Mouse (Mus musculus): Measurements from ENCODE around the gene Gpx5.

The Gpx5 gene

DNA sequence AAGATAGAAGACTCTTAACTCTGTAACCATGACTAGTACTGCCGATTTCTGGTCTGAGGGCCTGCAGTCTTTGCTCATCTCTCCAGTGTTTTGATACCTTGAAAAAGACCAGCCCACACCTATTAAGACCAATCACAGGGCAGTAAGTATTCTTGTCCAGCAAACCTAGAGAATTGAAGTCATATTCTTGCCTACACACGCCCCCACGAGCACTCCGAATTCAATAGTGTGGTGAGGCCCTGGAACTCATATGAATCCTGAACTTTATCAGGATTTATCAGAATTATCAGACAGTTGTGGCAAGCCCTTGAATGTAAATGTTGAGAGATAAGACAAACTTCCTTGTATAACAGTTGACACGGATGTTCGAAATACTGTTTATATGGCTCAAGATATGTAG is at the start of gene Gpx5:
Gene Gpx5 (minus strand): TSS at position 101 of the 400 bp plus-strand sequence.
- DNase-seq (ENCODE audit: low spot score), result no peak

DNA sequence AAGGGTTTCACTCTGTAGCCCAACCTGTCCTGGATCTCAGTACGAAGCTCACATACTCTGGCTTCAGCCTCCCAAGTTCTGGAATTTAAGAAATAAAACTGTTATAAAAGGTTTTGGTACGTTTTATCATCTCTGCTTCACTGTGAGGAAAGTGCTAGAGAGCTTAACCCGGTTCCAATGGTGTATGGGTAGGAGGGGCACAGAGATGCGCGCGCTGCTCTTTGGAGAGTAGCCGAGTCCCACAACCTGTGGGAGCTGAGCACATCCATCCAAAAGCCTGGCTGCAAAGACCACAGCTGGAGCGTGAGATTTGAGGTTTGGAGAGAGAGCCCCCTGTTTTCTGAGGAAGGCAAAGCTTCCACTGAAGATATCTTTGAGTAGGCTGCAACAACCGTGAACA is 34.9 kb upstream of the Gpx5 start:
- DNase-seq (ENCODE audit: low spot score), result no peak

DNA sequence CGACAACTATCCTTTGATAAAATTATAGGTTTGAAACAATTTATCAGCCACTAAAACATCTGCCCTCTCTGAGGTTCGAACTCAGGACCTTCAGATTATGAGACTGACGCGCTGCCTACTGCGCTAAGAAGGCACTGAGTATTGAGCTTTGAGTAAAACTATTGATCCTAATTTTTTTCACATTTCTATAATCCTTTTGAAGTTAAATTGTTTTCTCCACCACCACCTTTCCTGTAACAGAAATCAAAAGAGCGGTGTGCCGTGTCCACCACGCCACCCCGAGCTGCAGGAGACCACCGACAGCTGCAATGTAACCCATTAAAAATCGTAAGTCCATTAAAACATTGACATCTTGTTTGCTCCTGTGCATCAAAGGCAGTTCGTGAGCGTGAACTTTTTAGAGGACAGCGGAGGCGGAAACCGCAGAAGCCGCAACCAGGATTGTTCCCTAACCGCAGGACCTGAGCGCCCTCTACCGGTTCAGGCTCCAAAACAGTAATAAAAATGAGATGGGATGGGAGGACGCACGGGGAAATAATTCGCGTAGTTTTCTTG is 34.2 kb upstream of the Gpx5 start:
- DNase-seq (ENCODE audit: low spot score), result peak; percentile 57

DNA sequence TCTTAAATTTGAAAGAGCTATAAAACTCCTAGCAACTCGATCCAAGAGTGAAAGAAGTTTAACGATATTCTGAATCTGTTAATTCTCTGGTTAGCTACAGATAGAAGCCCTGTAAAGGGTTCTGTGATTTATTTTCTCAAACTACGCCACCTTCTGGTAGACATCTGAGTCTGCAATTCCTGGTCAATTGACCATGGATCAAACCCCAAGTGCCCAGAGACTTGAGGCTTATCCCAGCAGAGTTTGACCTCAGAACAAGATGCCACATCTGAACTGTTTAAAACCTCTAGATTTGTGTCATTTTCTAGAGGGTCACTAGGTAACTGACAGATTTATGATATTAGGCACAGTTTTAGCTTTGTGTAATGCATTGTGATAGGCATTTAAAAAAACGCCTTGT is 33.7 kb upstream of the Gpx5 start:
- DNase-seq (ENCODE audit: low spot score), result no peak

DNA sequence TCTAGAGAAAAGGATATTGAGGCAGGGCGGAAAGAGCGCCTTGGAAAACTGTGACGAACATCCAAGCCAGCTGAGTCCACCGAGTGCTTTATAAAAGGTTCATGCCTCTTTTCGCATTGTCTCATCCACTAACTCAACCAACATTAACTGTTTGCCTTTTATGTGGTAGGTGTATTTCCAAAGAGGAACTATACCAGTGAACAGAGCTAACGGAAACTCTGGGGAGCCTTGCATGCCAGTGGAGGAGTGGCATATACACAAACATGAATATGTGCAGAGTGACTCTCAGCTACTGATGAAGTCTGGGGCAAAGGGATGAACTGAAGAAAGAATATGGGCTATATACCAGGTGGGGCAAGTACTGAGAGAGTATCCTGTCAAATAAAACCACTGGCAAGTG is 30.9 kb upstream of the Gpx5 start:
- no peak for DNase-seq (ENCODE audit: low spot score)

DNA sequence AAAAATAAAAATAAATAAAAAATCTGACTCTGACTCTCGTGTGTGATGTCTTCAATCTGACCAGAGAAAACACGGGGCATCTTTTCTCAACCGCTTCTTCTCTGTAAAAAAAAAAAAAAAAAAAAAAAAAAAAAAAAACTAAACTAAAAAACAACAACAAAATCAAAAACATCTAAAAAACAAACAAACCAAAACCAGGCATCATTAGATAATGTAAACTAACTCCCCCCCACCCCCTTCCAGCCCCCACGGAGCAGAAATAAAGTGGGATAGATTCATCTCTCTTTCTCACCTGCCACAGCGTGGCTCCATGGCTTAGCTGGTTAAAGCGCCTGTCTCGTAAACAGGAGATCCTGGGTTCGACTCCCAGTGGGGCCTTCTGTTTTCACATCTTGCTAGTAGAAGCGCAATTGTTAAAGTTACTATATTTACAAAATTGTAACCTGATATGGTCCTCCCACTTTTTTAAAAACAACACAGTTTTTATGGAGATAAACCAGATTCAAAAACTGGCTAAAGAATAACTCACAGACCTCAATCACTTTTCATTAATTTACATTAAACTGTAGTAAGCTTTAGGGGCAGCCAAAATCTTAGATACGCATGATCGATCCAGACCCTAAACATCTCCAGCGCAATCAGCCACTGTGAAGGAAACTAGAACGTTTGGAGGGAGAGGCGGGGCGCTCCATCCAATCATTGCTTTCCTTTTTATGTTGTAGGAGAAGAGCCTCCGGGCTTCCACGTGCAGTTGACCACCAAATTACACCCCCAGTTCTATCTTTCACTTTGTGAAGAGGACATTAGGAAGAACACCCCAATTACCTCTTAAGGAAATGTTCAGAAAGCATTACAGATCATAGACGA is 30.2 kb upstream of the Gpx5 start:
- DNase-seq (ENCODE audit: low spot score), result peak; percentile 19

DNA sequence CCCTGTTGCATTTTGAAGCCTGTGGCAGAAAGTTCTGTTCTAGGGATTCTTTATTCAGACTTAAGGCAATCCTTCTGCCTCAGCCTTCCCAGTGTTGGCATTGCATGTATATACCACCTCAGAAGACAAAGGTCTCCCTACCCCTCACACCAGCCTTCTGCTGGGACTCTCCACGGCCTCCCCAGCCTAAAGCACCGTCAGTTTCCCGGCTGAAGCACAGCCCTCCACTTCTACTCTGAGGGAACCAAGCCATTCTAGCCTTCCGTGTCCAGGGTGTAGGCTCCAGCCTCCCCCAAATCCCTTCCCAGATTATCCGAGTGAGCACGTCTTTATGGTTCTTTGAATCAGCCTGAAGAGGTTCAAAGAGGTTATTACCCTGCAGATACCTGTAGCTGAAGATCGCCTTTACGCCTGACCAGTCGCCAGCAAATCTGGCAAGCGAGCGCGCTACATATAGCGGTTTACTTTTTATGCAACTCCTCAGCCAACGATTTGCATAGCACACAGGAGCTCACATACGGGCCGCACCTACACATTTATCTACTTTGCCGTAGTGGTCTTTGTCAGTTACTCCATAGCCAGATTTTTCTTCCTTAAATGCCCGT is 29.5 kb upstream of the Gpx5 start:
- no peak for DNase-seq (ENCODE audit: low spot score)

DNA sequence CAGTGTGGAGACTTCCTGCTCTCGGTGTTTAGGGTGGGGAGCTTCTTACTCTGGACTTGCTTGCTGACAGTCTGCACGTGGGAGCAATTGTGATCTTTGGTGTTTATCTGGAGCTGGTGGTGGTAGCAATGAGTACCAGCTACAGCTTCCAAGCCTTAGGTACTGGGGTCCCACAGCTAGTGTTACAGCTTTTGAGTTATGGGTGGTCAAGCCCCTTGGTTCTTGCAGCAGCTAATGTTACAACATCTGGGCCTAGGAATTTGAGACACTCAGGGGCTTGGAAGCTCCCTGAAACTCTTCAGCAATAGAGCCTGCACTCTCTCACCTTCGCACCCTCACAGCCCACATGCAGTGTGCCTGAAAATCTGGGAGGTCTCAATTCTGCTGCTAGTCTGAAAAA is 27.7 kb upstream of the Gpx5 start:
- DNase-seq (ENCODE audit: low spot score), result no peak

DNA sequence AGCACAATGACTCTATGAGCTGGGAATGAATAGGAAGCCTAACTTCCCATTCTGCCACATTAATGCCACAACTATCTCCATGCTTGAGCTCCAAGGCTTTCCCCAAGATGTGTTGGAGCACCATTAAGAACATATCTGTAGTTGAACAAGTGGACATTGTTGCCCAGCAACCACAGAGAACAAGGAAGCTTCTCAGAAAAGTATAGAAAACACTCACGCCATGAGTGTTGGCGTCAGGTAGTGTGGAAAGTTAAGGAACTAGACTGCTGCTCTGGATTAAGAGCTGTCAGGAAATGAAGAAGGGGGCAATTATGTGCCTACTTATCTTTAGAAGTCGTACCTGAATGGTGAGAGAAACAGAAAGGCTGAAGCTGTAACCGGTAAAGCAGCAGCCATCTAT is 21.4 kb upstream of the Gpx5 start:
- DNase-seq (ENCODE audit: low spot score), result no peak

DNA sequence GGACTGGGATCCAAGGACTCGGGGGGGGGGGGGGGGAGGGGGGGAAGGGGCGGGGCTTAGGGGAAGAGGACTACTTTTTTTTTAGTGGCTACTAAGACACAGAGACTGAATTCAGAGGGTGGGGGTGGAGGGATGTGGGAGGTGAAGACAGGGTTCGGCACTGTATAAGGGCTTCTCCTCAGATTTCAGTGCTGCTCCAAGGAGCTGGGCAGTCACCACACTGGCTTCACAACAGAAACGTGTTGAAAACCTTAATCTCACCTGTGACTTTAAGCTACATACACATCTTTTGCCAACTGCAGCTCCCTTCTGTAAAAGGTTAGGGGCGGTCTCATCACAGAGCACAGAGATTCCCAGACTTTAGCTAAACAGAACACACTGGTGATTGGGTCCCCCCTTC is 20.3 kb upstream of the Gpx5 start:
- DNase-seq (ENCODE audit: low spot score), result no peak

DNA sequence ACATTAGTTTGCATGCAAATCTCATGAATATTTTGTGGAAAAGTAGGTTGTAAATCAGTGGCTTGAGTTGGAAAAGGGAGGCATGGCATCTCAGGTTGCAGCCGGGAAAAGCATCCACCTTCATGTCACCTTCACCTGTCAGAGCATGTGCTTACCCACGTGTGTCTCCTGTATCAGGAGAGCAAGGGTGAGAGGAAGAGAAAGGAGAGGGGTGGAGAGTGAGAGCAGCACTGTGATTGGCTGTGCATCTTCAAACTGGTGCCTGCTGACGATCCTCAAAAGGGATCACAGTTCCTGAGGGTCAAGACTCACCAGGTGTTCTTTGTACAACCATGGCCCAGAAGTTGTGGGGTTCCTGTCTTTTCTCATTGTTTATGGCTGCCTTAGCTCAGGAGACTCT is 19.4 kb upstream of the Gpx5 start, which contains the start of gene Gpx6:
Gene Gpx6 (plus strand): TSS at position 200 of the 400 bp plus-strand sequence.
- DNase-seq (ENCODE audit: low spot score), result no peak

DNA sequence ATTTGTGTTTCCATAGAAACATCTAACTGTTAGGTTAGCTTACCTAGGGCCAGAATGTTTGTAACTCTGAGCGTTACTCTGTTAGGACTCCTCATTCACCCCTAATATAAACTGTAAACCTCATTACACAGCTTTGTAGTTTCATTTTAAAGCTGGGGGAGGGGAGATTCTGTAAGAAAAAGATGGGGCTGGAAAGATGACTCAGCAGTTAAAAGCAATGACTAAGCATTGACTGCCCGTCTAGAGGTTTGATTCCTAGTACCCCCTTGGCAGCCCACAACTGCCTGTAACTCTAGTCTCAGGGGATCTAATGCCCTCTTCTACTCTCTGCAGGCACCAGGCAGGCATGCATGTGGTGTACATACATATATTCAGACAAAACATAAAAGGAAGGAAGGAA is 17.3 kb upstream of the Gpx5 start:
- DNase-seq (ENCODE audit: low spot score), result no peak

DNA sequence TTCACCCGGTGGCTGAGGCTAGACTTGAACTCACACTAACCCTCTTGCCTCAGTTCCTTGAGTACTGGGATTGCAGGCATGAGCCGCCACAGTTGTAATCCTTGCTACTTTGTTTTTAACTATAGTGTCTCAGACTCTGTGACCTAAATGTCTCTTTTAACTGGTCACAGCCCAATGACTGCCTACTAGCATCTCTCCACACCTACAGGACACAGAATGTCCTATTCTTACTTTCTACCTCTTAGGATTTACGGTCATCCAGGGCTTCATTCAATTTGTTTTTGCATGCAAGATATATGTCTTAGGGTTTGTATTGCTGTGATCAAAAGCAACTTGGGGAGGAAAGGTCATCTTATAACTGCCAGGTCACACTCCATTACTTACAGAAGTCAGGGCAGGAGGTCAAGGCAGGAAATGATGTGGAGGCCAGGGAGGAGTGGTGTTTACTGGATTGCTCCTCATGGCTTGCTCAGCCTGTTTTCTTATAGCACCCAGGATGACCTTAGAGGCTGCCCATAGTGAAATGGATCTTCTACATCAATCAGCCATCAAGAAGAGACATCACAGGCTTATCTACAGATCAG is 12.0 kb upstream of the Gpx5 start:
- DNase-seq (ENCODE audit: low spot score), result no peak

DNA sequence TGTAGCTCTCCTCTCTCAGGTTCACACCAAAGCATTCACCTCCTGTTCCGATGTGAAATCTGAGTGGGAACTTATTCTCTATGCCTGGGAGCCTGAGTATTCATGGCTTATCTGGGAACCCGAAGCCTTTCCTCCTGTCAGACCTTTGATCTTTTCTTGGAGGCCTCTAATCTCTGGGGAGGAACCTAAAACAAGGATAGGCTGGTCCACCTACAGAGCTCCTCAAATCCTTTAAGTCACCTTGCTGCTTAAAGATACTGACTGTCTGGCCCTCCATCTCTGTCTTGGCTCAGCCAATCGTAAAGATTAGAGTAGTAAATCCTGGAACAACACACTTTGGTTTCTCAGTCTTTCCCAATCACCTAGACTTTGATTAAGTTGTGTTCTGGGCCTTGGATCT is 6.0 kb upstream of the Gpx5 start:
- DNase-seq (ENCODE audit: low spot score), result no peak

DNA sequence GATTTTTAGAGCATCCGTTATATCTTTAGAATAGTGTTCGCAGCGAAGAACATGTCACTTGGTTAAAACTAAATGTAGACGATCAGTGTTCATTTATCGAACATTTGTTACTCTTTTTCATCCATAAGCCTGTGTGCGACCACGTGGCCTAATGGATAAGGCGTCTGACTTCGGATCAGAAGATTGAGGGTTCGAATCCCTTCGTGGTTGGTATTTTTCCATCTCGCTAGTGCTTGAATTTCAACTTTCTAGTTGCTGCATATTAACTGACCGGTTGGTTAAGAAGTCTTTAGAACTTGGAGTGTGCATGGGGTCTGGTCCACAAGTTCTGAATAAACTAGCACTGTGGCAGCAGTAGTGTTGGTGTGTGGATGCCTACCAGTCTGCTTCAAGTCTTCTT is 13.0 kb downstream of the Gpx5 start:
- peak; percentile 65 for DNase-seq (ENCODE audit: low spot score)

DNA sequence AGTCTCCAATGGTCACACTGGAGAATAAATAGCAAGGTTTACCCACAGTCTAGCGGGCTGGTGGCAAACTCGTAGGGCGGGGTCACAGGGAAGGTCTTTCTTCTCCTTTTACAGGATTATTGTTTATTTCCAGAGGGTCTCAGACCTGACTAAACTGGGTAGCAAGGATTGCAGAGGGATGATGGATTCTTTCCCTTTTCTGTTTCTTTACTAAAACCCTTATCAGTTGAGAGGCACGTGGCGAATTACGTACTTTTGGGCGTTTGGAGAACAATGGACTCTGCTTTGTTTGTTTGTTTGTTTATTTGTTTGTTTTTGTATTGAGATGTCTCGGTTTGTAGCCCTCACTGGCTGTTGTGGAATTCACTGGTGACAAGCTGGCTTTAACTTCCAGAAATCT is 13.5 kb downstream of the Gpx5 start:
- DNase-seq (ENCODE audit: low spot score), result no peak

DNA sequence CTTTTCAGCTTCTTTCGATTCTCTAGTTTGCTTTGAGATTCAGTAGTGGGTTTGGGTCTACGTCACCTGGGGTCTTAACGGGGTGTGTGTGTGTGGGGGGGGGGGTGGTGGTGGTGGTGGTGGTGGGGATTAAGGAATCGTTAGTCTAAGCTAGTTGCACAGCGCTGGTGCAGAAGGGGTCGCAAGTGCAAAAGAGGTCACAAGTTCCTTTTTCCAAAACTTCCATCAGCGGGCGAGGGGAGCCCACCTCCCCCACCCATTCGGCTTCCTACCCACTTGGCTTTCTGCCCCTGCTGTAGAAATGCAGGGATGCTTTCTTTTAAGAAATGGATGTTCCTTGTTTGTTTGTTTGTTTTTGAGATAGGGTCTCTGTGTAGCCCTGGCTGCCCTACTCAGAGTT is 16.0 kb downstream of the Gpx5 start:
- no peak for DNase-seq (ENCODE audit: low spot score)

DNA sequence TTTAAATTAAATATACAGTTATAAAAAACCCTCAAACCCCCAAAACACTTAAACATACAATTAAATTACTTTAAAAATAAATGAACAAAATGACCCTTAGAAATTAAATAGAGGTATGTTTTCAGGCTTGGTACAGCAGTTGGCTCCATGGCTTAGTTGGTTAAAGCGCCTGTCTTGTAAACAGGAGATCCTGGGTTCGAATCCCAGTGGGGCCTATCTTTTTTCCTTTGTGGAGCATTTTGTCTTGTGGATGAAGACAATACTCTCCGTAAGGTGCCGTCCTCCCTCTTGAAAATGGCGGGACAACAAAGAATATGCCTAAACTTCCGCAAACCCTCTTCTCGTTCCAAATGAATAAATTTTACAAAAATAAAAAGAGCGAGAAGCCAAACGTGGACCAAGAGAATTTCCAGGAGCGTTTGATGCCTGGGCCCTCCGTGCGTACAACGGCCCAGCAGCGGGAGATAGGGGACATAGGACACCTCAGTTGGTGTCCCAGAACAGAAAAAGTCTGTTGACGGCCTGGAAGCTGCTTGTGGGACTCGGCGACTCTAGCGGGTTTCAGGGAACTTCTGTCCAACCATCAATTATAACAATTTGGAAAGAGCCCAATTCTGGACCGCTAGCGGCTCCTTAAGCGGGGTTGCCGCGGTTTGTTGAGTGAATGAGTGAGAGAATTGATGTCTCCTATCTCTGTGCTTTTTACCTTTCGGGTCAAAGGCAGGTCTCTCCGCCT is 16.5 kb downstream of the Gpx5 start:
- DNase-seq (ENCODE audit: low spot score), result peak; percentile 51

DNA sequence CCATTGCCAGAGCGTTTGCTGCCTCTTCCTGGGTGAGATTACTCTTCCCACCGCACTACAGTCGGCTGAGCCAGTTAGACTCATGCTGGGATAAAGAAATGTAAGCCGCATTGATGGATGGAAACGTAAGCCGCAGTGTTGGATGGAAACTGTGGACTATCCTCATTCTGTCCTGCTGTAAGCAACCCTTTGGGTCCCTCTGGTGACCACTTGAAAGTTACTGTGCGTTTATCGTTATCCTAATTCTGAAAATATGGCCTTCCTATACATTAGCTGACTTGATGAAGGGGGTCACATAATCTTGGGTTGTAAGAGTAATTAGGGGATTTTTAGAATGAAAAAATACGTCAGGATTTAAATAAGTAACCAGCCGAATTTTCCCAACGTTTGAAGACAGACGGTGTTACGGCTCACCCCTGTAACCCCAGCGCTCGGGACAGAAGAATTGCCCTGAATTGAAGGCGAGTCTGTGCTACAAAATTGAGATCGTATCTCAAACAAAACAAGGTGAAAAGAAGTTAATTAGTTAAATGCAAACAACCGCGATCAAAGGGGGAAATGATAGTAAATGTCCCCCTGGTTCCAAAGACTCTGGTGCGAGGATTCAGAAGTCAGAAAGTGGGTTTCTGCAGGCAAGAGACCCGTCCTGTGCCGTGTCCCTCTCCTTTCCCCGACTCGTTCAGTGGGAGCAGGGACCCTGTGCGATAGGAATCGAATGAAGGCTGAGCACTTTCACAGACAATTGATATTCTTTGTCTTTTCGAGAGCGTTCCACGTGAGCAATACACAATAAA is 17.3 kb downstream of the Gpx5 start:
- DNase-seq (ENCODE audit: low spot score), result no peak

DNA sequence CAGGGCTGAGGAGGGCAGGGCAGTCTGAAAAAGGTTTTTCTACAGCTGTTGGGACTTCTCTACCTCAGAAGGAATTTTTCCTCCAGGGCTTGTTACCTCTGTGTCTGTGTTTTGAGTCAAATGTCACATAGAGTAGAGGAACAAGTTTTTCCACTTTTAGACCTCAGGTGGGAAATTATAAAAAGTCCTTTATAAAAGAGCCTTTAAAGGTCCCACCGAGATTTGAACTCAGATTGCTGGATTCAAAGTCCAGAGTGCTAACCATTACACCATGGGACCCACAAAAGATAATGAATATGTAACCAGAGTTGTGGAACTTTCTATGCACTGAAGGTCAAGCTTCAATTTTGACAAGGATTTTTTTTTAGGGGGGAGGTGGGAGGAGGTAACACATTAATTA is 24.3 kb downstream of the Gpx5 start:
- no peak for DNase-seq (ENCODE audit: low spot score)

DNA sequence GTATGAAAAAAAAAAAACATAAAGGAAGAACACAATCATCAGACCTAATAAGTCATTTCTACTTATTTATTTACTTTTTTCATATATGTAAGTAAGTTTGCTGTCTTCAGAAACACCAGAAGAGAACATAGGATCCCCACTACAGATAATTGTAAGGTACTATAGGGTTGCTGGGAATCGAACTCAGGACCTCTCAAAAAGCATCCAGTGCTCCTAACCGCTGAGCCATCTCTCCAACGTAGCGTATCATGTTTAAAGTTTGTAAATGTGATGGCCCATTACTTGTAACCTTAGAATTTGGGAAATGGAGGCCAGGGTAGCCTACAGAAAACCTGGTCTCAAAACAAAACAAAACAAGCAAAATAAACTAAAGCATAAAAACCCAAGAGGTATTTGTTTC is 25.0 kb downstream of the Gpx5 start:
- DNase-seq (ENCODE audit: low spot score), result no peak

DNA sequence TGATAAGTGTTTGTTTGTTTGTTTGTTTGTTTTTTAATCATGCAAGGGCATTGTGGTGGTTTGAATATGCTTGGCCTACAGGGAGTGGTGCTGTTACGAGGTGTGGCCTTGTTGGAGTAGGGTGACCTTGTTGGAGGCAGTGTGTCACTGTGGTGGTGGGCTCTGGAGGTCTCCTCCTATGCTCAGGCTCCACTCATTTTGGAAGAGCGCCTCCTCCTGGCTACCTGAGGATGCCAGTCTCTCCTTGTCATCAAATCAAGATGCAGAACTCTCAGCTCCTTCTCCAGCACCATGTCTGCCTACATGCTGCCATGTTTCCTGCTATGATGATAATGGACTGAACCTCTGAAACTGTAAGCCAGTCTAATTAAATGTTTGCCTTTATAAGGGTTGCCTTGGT is 26.8 kb downstream of the Gpx5 start:
- DNase-seq (ENCODE audit: low spot score), result no peak
